Mouse (Mus musculus): ENCODE data around the gene Cby3. TPM values are rescaled to one million over a fixed set of nuclear protein-coding genes. Genes with fewer than 3 reads are reported as not detected.

Gene Cby3
- polyA plus RNA-seq, 1 experiment from 2014 or later = 0.26 TPM

DNA sequence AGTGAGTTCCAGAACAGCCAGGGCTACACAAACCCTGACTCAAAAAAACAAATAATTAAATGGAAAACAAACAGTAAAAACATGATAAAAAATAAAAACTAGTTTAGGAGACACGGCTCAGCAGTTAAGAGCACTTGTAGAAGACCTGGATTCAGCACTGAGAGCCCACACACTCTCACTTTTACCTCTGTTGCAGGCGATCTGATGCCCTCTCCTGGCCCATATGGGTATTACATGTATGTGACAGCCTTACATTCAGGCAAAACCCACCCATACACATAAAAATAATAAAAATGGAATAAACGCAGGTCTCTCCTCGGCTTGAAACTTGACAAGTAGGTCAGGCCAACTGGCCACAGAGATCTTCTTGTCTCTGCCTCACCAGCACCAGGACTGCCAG, 10.3 kb downstream of the Cby3 start:
- no peak overlapping the region for H3K4me2 ChIP-seq
- no peaks in the 10 kb centered on the region for H3K9me3 ChIP-seq (replicated peaks)
- H3K9ac ChIP-seq = no peak overlapping the region
- no peaks in the 10 kb centered on the region for H3K4me1 ChIP-seq (replicated peaks)
- no peak overlapping the region for H3K4me3 ChIP-seq
- H3K27me3 ChIP-seq (replicated peaks) = peaks cover 23% of the 10 kb centered on the region
- WGBS = 7% methylated on average over 4 of the region's 4 CpGs
- H3K36me3 ChIP-seq = no peaks in the 10 kb centered on the region
- H3K27ac ChIP-seq (ENCODE audit: poor library complexity, severe bottlenecking) = no peak overlapping the region
- no peak for ATAC-seq (ENCODE audit: insufficient number of reproducible peaks, low FRiP score)

DNA sequence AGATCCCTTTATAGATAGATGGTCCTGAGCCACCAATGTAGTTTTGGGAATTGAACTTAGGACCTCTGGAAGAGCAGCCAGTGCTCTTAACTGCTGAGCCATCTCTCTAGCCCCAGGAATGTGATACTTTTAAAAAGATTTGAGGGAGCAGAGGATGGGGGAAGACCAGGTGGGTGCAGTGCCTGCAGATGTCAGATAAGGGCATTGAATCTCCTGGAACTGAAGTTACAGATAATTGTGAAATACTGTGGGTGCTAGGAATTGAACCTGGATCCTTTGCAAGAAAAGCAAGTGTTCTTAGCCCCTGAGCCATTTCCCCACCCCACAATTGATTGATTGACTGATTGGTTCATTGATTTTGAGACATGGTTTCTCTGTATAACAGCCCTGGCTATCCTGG, 11.1 kb downstream of the Cby3 start:
- Histone ChIP-seq H3K27ac (ENCODE audit: poor library complexity, severe bottlenecking) (no peak overlapping the region), H3K36me3 (no peaks in the 10 kb centered on the region), H3K4me2 (no peak overlapping the region), H3K9ac (no peak overlapping the region), H3K9me3 (replicated peaks) (no peaks in the 10 kb centered on the region), H3K27me3 (replicated peaks) (peaks cover 23% of the 10 kb centered on the region), H3K4me1 (replicated peaks) (no peaks in the 10 kb centered on the region), H3K4me3 (no peak overlapping the region)
- no peak for ATAC-seq (ENCODE audit: insufficient number of reproducible peaks, low FRiP score)

DNA sequence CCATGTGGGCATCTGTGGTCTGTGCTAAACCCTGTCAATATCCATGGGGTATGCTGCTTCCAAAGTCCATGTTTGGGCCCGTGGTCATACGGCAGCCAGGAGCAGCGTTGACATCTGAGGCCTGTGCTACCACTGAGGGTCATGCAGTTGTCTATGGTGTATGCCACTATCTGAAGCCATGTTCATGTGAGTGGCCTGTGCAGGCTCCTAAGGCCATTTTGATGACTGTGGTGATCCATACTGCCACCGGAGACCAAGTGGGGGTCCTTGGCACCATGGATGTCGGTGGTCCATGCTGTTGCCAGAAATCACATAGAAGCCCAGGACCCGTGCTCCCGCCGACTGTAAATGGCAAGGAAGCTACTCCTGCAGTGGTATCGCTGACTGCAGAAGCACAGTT, 13.3 kb downstream of the Cby3 start:
- Histone ChIP-seq H3K4me2 (no peak overlapping the region), H3K27ac (ENCODE audit: poor library complexity, severe bottlenecking) (no peak overlapping the region), H3K27me3 (replicated peaks) (0 out of 2 replicates have a peak, but pooled peaks cover 11% of the 10 kb centered on the region), H3K4me3 (no peak overlapping the region), H3K36me3 (no peaks in the 10 kb centered on the region), H3K4me1 (replicated peaks) (0 out of 2 replicates have a peak, but pooled peaks cover 5% of the 10 kb centered on the region), H3K9me3 (replicated peaks) (no peaks in the 10 kb centered on the region), H3K9ac (no peak overlapping the region)
- ATAC-seq (ENCODE audit: insufficient number of reproducible peaks, low FRiP score) = no peak
- 82% methylated on average over 9 of the region's 9 CpGs for WGBS

DNA sequence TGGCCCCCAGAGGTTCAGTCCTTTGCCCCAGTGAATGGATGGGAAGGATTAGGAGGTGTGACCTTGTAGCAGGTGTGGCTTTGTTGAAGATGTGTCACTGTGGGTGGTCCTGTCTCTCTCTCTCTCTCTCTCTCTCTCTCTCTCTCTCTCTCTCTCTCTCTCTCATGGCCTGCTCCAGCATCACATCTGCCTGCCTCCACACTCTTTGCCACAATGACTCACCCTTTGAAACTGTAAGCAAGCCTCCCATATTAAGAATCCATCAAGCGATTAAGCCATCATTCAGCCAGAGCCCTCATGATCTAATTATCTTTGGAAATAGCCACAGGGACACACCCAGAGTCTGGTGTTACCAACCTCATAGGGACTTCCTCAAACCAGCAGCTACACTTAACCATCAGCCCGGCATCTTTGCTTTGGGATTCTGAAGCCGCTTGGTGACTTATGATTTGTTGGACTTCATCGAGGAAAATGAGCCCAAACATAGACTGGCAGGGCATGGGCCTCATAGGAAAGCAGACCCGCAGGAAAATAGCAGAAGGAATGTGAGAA, 15.2 kb downstream of the Cby3 start:
- Histone ChIP-seq H3K4me3 (no peak overlapping the region), H3K27ac (ENCODE audit: poor library complexity, severe bottlenecking) (no peak overlapping the region), H3K36me3 (no peaks in the 10 kb centered on the region), H3K9ac (no peak overlapping the region), H3K9me3 (replicated peaks) (no peaks in the 10 kb centered on the region), H3K4me1 (replicated peaks) (0 out of 2 replicates have a peak, but pooled peaks cover 5% of the 10 kb centered on the region), H3K4me2 (no peak overlapping the region), H3K27me3 (replicated peaks) (0 out of 2 replicates have a peak, but pooled peaks cover 11% of the 10 kb centered on the region)
- no peak for ATAC-seq (ENCODE audit: insufficient number of reproducible peaks, low FRiP score)
- 88% methylated on average over 5 of the region's 5 CpGs for WGBS

DNA sequence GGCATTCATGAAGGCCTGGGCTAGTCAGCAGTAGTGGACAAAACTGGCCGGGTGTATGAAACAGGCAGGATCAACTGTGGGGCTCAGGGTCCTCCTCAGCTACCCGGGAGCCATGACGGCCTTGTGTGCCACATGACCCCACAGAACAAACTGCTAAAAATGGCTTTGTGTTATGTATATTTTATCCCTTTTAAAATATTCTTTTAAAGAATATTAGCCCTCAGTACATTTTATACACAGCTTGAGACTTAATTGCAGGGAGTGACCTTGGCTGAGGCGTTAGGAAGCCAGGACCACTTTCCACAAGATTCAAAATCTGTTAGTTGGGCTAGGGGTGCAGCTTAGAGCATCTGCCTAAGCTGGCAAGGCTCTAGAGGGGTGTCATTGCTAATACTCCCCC, 16.7 kb downstream of the Cby3 start:
- H3K27ac ChIP-seq (ENCODE audit: poor library complexity, severe bottlenecking) = no peak overlapping the region

DNA sequence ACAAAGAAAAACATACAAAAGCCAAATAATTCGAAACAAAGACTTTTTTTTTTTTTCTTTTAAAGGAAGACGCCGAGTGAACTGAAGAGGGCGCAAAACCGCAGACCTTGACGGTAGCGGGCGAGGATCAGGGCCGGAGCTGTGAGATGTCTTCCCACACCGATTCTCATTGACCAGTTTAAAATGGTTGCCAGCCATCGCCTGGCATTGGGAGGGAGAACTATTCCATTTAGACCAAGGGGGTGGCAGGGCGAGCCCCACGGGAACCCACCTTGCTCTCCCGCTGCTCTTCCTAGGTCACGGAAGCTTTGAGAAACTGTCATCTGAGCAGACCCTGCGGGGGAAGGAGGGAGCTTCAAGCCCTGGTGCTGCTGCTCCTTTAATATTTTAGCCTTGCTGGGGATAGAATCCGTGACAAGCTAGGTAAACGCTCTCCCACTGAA, 17.2 kb downstream of the Cby3 start:
- Histone ChIP-seq H3K4me1 (replicated peaks) (peaks cover 9% of the 10 kb centered on the region), H3K9ac (peak overlapping the region; percentile 63), H3K4me2 (peak overlapping the region; percentile 68), H3K27ac (ENCODE audit: poor library complexity, severe bottlenecking) (no peak overlapping the region), H3K27me3 (replicated peaks) (0 out of 2 replicates have a peak, but pooled peaks cover 7% of the 10 kb centered on the region), H3K4me3 (peak overlapping the region; percentile 40), H3K36me3 (no peaks in the 10 kb centered on the region), H3K9me3 (replicated peaks) (no peaks in the 10 kb centered on the region)
- ATAC-seq (ENCODE audit: insufficient number of reproducible peaks, low FRiP score) = no peak
- WGBS = 1% methylated on average over 18 of the region's 18 CpGs

More for the DNA sequence above, 16.7 kb downstream of the Cby3 start:
- Histone ChIP-seq H3K4me1 (replicated peaks) (0 out of 2 replicates have a peak, but pooled peaks cover 5% of the 10 kb centered on the region), H3K36me3 (no peaks in the 10 kb centered on the region), H3K27me3 (replicated peaks) (0 out of 2 replicates have a peak, but pooled peaks cover 7% of the 10 kb centered on the region), H3K9me3 (replicated peaks) (no peaks in the 10 kb centered on the region), H3K4me2 (peak overlapping the region; percentile 68), H3K9ac (no peak overlapping the region), H3K4me3 (no peak overlapping the region)
- ATAC-seq (ENCODE audit: insufficient number of reproducible peaks, low FRiP score) = no peak
- 62% methylated on average over 4 of the region's 4 CpGs for WGBS

DNA sequence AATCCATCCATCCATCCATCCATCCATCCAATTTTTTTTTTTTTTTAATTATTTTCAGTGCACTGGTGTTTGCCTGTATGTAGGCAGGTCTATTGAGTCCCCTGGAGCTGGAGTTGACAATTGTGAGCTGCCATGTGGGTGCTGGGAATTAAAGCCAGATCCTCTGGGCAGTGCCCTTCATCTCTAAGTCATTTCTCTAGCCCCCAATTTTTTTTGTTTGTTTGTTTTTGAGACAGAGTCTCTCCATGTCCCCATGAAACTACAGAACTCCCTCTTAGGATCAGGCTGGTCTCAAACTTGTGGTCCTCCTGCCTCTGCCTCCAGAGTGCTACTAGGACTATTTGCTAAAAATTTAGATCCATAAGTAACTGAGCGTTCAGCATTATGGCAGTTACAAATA, 17.6 kb downstream of the Cby3 start:
- H3K36me3 ChIP-seq = no peaks in the 10 kb centered on the region
- H3K4me1 ChIP-seq (replicated peaks) = peaks cover 10% of the 10 kb centered on the region
- peak overlapping the region; percentile 68 for H3K4me2 ChIP-seq
- no peak overlapping the region for H3K27ac ChIP-seq (ENCODE audit: poor library complexity, severe bottlenecking)
- H3K27me3 ChIP-seq (replicated peaks) = 0 out of 2 replicates have a peak, but pooled peaks cover 3% of the 10 kb centered on the region
- H3K9me3 ChIP-seq (replicated peaks) = no peaks in the 10 kb centered on the region
- WGBS = 100% methylated on average over 1 of the region's 1 CpGs
- ATAC-seq (ENCODE audit: insufficient number of reproducible peaks, low FRiP score) = no peak
- H3K9ac ChIP-seq = no peak overlapping the region
- H3K4me3 ChIP-seq = no peak overlapping the region

DNA sequence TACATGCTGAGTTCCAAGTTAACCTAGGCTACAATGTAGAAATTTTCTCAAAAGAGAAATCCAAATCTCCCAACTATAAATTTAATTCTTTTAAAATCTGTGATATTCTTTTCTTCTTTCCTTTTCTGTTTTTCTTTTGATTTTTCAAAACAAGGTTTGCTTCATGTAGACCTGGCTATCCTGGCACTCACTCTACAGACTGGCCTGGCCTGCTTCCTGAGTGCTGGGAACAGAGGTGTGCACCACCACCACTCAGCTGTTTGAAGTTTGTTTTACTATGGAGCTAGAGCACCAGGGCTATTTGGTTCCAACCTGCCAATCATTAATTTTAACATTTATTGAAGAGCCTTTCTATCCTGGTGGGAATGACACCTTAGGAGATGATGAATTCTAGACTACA, 18.8 kb downstream of the Cby3 start:
- Histone ChIP-seq H3K9ac (no peak overlapping the region), H3K4me1 (replicated peaks) (peaks cover 10% of the 10 kb centered on the region), H3K9me3 (replicated peaks) (no peaks in the 10 kb centered on the region), H3K4me3 (no peak overlapping the region), H3K4me2 (no peak overlapping the region), H3K36me3 (no peaks in the 10 kb centered on the region), H3K27ac (ENCODE audit: poor library complexity, severe bottlenecking) (no peak overlapping the region), H3K27me3 (replicated peaks) (no peaks in the 10 kb centered on the region)
- no peak for ATAC-seq (ENCODE audit: insufficient number of reproducible peaks, low FRiP score)

DNA sequence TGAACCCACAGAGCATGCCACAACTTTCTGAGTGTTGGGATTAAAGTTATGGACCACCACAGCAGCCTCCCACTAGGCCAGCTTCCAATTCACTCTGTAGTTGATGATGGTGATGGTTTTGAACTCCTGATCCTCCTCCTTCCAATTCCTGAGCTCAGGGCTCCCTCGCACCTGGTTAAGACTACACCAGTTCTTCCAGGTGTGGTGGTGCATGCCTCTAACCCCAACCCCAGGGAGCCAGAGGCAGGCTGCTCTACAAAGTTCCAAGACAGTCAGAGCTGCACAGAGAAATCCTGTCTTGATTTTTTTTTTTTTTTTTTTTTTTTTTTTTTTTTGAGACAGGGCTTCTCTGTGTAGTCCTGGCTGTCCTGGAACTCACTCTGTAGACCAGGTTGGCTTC, 19.4 kb downstream of the Cby3 start:
- Histone ChIP-seq H3K27ac (ENCODE audit: poor library complexity, severe bottlenecking) (no peak overlapping the region), H3K36me3 (0 out of 2 replicates have a peak, but pooled peaks cover under 1% of the 10 kb centered on the region), H3K9me3 (replicated peaks) (no peaks in the 10 kb centered on the region), H3K4me2 (no peak overlapping the region), H3K9ac (no peak overlapping the region), H3K4me1 (replicated peaks) (peaks cover 10% of the 10 kb centered on the region), H3K4me3 (no peak overlapping the region), H3K27me3 (replicated peaks) (no peaks in the 10 kb centered on the region)
- no peak for ATAC-seq (ENCODE audit: insufficient number of reproducible peaks, low FRiP score)
- 100% methylated on average over 1 of the region's 1 CpGs for WGBS

DNA sequence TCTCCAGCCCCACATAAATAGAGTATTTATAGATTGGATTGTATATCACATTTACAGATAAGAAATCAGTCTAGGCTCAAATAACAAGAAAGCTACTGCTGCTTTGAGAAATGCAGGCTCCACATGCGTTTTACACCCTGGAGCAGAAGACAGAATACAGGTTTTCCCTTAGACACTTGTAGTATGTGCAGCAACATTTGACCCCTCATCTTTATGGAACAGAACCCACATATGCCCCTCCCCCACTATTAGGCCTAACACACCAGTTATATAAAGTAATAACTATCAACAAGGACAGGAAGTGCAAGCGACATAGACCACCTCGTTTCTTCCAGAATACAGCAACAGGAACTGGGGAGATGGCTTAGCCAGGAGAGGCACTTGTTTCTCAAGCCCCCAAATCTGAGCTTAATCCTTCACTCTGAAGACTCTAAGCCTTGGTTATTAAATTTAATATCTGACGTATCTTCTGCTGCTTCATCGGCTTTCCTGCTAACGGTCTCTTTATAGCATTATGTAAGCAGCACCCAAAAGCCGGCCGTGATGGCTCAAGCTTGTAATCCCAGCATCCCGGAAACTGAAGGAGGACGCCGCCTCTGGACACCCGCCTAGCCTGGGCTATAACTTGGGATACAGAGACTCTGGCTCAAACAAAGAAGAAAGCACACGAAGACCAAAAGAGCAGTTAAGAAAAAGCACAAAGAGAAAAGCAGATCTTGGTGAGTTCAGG, 20.2 kb downstream of the Cby3 start:
- Histone ChIP-seq H3K4me3 (no peak overlapping the region), H3K27ac (ENCODE audit: poor library complexity, severe bottlenecking) (no peak overlapping the region), H3K9me3 (replicated peaks) (no peaks in the 10 kb centered on the region), H3K4me1 (replicated peaks) (peaks cover 10% of the 10 kb centered on the region), H3K4me2 (no peak overlapping the region), H3K36me3 (peaks cover 8% of the 10 kb centered on the region; the same call in 1 of the 2 replicates), H3K9ac (no peak overlapping the region), H3K27me3 (replicated peaks) (no peaks in the 10 kb centered on the region)
- WGBS = 89% methylated on average over 13 of the region's 13 CpGs
- ATAC-seq (ENCODE audit: insufficient number of reproducible peaks, low FRiP score) = no peak

DNA sequence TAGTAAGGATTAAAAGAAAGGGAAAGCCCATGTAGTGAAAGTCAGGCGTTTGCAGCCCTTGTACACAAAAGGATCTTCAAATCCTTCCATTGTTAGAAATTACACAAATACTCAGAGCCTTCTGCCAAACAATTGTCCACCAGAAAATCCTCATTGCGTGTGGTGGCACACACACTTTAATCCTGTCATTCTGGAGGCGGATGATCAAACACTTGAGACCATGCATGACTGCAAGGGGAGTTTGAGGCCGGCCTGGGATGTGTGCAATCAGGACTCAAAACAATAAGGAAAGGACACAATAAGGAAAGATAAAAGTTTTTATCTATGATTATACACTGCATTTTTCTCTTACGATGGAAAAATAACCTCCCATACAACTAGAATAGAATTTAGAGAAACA, 21.2 kb downstream of the Cby3 start:
- H3K27me3 ChIP-seq (replicated peaks) = no peaks in the 10 kb centered on the region
- ATAC-seq (ENCODE audit: insufficient number of reproducible peaks, low FRiP score) = no peak
- WGBS = 84% methylated on average over 5 of the region's 5 CpGs

More for the DNA sequence above, 21.2 kb downstream of the Cby3 start:
- Histone ChIP-seq H3K4me1 (replicated peaks) (peaks cover 13% of the 10 kb centered on the region), H3K4me2 (no peak overlapping the region), H3K27ac (ENCODE audit: poor library complexity, severe bottlenecking) (no peak overlapping the region), H3K9ac (no peak overlapping the region), H3K9me3 (replicated peaks) (no peaks in the 10 kb centered on the region), H3K4me3 (no peak overlapping the region), H3K36me3 (peaks cover 12% of the 10 kb centered on the region)
